Mouse (Mus musculus) c-Kit-positive CD71-positive TER-119-negative erythroid progenitor cells, embryonic 14.5 days (primary cell): Measurements from ENCODE around the gene Rnf128.
"Not testable (repeated sequence)": the region's sequence is repeated elsewhere in the genome, so short reads cannot be mapped to it uniquely, and the experiment has no call there.

ENCODE experiments used
- DNase-seq: peaks from one replicate; pipeline ENCODE4 v3.0.0-alpha.2; 2013; ENCODE audit warnings: low read depth

The Rnf128 gene

GRCm38 (mm10) chrX:139562925-139563461, at the start of gene Rnf128:
Rnf128 (plus strand) TSS chrX:139563316.
- DNase-seq = no peak

- no peak for DNase-seq
These were observed 47.0 kb upstream of the Rnf128 start for GRCm38 (mm10) chrX:139516156-139516555.

GRCm38 (mm10) chrX:139519251-139519650, 43.9 kb upstream of the Rnf128 start:
- no peak for DNase-seq

- no peak for DNase-seq
These were observed 38.6 kb upstream of the Rnf128 start for GRCm38 (mm10) chrX:139524303-139525091.

- DNase-seq = no peak
These were observed 37.4 kb upstream of the Rnf128 start for GRCm38 (mm10) chrX:139525724-139526123.

- DNase-seq = no peak
These were observed 36.1 kb upstream of the Rnf128 start for GRCm38 (mm10) chrX:139526984-139527383.

- DNase-seq = no peak
These were observed 33.4 kb upstream of the Rnf128 start for GRCm38 (mm10) chrX:139529678-139530077.

- DNase-seq = no peak
These were observed 30.8 kb upstream of the Rnf128 start for GRCm38 (mm10) chrX:139532293-139532692.

- no peak for DNase-seq
These were observed 25.3 kb upstream of the Rnf128 start for GRCm38 (mm10) chrX:139537641-139538397.

- no peak for DNase-seq
These were observed 19.4 kb upstream of the Rnf128 start for GRCm38 (mm10) chrX:139543726-139544125.

- DNase-seq = no peak
These were observed 12.7 kb upstream of the Rnf128 start for GRCm38 (mm10) chrX:139550456-139550855.

- DNase-seq = no peak
These were observed 11.0 kb upstream of the Rnf128 start for GRCm38 (mm10) chrX:139552090-139552489.

- peak; percentile 17 for DNase-seq
These were observed 726 bp upstream of the Rnf128 start for GRCm38 (mm10) chrX:139562255-139562924.

GRCm38 (mm10) chrX:139570054-139570453, 6.9 kb downstream of the Rnf128 start:
- DNase-seq = no peak

GRCm38 (mm10) chrX:139578649-139579278, 15.6 kb downstream of the Rnf128 start:
- DNase-seq = no peak

GRCm38 (mm10) chrX:139583616-139584015, 20.5 kb downstream of the Rnf128 start:
- no peak for DNase-seq

- DNase-seq = not testable (repeated sequence)
These were observed 23.6 kb downstream of the Rnf128 start for GRCm38 (mm10) chrX:139586676-139587075.

- no peak for DNase-seq
These were observed 33.3 kb downstream of the Rnf128 start for GRCm38 (mm10) chrX:139596404-139596803.

GRCm38 (mm10) chrX:139610033-139610764, 47.1 kb downstream of the Rnf128 start:
- peak; percentile 55 for DNase-seq

GRCm38 (mm10) chrX:139610765-139611300, 47.7 kb downstream of the Rnf128 start:
- no peak for DNase-seq

GRCm38 (mm10) chrX:139614761-139615160, 51.6 kb downstream of the Rnf128 start:
- DNase-seq = no peak
